Mouse (Mus musculus): ENCODE measurements at regions not wholly inside any gene's neighbourhood (a gene's known extent, or its start where the extent isn't known, plus 50 kb on each side); places are given as distances from the start of the nearest gene placed in this dataset.

GRCm38 (mm10) chr11:17460024-17460919 is 202.9 kb downstream of the C1d start:
- ATAC-seq (replicated peaks; ENCODE audit: low FRiP score, low TSS enrichment, poor library complexity, severe bottlenecking): no peak

- ATAC-seq (replicated peaks; ENCODE audit: low FRiP score, low TSS enrichment, poor library complexity, severe bottlenecking): no peak
Observed at GRCm38 (mm10) chr11:17460920-17461279, 203.5 kb downstream of the C1d start.

- no peak for ATAC-seq (replicated peaks; ENCODE audit: low FRiP score, low TSS enrichment, poor library complexity, severe bottlenecking)
Observed at GRCm38 (mm10) chr11:17461701-17462100, 204.3 kb downstream of the C1d start.

DNA sequence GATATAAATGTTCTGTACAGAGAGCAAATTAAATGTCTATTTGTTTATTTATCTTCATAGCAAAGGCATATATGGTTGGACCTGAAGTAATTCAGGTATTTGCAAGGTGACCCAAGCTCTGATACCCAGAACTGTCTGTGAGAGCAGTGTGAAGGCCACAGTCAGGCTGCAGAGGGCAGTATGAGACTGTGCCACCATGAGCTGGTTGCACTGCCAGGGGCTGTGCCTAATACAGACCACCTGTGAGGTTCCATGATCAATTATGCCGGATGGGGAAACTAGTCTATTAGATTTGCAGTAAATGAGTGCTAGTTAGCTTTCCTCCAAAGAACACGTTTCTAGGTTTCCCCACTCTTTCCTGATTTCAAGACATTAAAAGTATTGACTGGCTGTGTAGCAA is 207.5 kb downstream of the C1d start:
- no peak for ATAC-seq (replicated peaks; ENCODE audit: low FRiP score, low TSS enrichment, poor library complexity, severe bottlenecking)

DNA sequence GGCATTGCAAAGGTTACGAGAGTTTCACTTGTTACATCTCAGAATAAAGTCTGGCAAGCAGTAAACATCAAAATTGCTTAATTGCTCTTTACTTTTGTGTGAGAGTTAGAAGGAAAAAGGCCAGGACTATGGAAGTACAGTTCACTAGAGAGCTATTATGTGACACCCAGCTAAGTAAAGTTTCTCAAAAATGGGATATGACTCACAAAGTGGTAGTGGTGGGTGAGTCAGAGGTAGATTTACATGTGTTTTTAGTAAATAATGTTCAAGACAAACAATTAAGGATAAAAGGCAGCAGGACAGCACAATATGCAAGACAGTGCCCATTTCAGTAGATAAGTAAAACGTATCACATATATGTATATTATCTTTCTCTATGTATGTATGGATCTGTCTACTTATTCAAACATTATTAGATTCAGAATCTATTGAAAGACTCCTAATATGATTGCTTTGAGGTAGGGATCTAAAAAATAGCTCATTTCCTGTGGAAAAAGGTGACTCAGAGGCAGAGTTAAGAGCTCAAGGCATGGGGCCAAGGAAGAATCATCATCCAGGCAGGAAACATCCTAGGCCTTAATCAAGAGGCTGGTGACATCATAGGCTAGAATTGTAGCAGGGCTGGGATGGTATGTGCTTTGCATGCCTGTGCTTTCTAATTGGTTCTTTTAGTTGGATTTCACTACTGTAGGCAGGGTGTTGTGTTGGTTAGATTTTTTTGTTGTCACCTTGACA is 211.2 kb downstream of the C1d start:
- ATAC-seq (replicated peaks; ENCODE audit: low FRiP score, low TSS enrichment, poor library complexity, severe bottlenecking): no peak

GRCm38 (mm10) chr11:17481436-17481996 is 224.1 kb downstream of the C1d start:
- no peak for ATAC-seq (replicated peaks; ENCODE audit: low FRiP score, low TSS enrichment, poor library complexity, severe bottlenecking)

GRCm38 (mm10) chr11:17483849-17484441 is 226.6 kb downstream of the C1d start:
- ATAC-seq (replicated peaks; ENCODE audit: low FRiP score, low TSS enrichment, poor library complexity, severe bottlenecking): no peak

GRCm38 (mm10) chr11:17501120-17502043 is 244.0 kb downstream of the C1d start:
- ATAC-seq (replicated peaks; ENCODE audit: low FRiP score, low TSS enrichment, poor library complexity, severe bottlenecking): no peak

DNA sequence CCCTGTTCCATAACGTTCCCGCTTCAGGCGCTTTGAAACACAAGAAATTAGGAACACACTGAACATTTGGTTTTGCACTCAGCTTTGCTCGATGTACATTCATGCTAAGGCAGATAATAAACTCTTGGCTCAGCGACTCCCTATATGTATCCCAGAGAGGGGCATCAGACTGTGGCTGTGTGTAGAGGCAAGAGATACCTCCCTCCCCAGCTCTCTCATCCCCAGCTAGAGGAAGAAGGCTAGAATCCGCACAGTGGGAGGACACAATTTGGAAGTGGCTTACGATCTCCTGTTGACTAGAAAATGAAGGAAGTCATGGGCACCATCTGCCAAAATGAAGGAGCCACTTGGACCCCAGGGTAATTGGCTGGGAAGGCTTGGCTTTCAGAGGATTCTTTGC is 244.7 kb downstream of the C1d start:
- no peak for ATAC-seq (replicated peaks; ENCODE audit: low FRiP score, low TSS enrichment, poor library complexity, severe bottlenecking)

- ATAC-seq (replicated peaks; ENCODE audit: low FRiP score, low TSS enrichment, poor library complexity, severe bottlenecking): no peak
Observed at GRCm38 (mm10) chr11:17522220-17522919, 265.0 kb downstream of the C1d start.

DNA sequence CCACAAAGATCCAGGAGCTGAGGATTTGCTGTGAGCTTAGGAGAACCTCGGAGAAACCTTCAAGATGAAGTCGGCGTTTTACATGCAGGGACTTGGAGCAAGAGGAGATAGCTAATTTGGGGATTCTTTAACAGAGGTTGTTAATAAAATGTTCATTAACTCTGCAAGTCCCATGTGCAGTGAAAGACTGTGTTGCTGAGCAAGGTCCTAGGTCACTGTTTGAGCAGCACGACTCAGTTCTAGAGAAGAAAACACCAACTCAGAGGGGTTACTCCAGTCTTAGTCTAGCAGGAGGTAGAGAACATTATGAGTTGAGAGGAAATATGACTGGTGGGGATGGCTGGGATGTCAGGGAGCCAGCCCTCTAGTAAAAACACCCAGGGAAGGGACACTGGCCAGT is 265.9 kb downstream of the C1d start:
- no peak for ATAC-seq (replicated peaks; ENCODE audit: low FRiP score, low TSS enrichment, poor library complexity, severe bottlenecking)

GRCm38 (mm10) chr11:17524985-17525775 is 267.8 kb downstream of the C1d start:
- no peak for ATAC-seq (replicated peaks; ENCODE audit: low FRiP score, low TSS enrichment, poor library complexity, severe bottlenecking)

DNA sequence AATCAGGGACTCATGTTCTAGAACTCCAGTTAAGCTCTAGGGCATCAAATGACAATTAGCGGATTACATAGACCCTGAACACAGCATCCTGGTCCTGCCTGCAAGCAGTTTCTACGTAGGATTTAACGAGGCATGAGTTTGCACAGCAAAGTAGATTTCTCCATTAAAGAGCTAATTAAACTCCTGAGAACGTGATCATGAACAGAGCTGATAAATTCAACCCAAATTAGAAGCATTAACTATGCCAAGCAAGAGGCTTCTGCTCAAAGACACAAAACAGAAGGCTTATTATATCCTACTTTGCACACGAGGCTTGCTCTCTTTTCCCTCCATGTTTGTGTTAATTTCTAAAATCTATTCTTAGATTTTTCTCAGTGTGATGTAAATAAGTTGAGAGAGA is 269.1 kb downstream of the C1d start:
- ATAC-seq (replicated peaks; ENCODE audit: low FRiP score, low TSS enrichment, poor library complexity, severe bottlenecking): no peak

DNA sequence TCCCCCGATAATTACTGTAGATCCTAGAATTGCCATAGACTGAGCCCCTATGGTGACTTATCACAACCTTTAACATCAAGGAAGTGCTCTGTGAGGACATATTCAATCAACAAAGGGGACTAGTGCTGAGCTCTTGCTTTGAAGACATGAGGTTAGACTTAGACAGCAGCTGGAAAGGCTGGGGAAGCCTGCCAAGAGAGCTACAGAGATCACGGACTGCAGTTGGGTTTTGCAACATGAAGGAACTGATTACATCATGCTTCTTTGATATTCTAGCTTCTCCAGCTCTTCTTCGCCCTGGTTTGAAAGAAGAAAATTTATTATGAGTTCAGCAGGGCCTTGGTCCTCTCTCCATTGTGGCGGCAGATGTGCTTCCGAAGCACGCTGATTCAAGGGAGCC is 271.2 kb downstream of the C1d start:
- no peak for ATAC-seq (replicated peaks; ENCODE audit: low FRiP score, low TSS enrichment, poor library complexity, severe bottlenecking)

DNA sequence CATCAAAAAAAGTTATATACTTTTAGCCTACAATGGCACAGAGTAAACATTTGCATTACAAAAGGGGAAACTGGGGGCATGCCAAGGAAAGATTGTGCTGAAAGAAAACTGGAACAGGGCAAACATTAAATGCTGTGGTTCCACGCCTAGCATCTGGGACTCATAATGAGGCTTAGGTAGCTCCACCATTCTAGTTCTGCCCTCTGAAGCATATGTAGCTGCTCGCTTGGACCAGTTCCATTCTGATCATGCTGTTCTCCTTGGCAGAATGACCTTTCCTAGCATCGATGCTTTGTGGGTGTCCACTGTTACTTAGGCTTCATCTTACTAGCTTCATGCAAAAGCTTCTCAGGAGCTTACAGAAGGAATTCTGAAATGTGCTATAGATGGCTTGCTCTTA is 276.3 kb downstream of the C1d start:
- ATAC-seq (replicated peaks; ENCODE audit: low FRiP score, low TSS enrichment, poor library complexity, severe bottlenecking): no peak

- ATAC-seq (replicated peaks; ENCODE audit: low FRiP score, low TSS enrichment, poor library complexity, severe bottlenecking): no peak
Observed at GRCm38 (mm10) chr11:17546286-17546685, 288.9 kb downstream of the C1d start.

GRCm38 (mm10) chr11:17549148-17549547 is 291.8 kb downstream of the C1d start:
- no peak for ATAC-seq (replicated peaks; ENCODE audit: low FRiP score, low TSS enrichment, poor library complexity, severe bottlenecking)

DNA sequence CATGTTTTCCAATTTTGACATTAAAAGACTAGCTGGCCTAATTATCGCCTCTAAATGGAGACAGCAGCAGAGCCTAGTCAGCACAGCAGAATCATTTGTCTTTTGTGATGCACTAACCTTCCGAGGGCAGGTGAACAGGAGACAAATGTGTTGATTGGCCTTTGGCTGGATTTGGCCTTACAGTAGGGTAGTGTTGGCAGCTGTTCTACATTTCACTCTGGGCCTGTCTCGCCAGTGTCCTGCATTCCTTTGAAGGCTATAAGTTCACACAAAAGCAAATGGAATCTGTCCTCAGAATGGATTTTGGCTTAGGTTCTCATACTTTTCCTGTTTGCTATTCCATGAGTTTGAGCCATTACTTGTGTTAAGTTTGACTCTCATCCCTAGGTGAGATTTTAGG is 297.9 kb downstream of the C1d start:
- no peak for ATAC-seq (replicated peaks; ENCODE audit: low FRiP score, low TSS enrichment, poor library complexity, severe bottlenecking)
